Mouse (Mus musculus) hindbrain, postnatal 0 days (tissue): Measurements from ENCODE around the gene Enc1. TPM values are rescaled to one million over a fixed set of nuclear protein-coding genes. Genes with fewer than 3 reads are reported as not detected.

Experiments used
- ATAC-seq: fragments of 200-750 bp; cut with Nextera tagmentation; 2 replicates; pipeline ENCODE4 v1.8.0; 2017; ENCODE audit warnings: mild to moderate bottlenecking, moderate TSS enrichment, moderate library complexity
- DNase-seq: peaks from one replicate; pipeline ENCODE4 v3.0.0-alpha.2; 2015; ENCODE audit warnings: low spot score
- H3K27ac ChIP-seq: fragments of 300-500 bp; sonication (generic); 2 replicates; pipeline ENCODE4 v1.5.1; 2014; ENCODE audit warnings: mild to moderate bottlenecking
- H3K27me3 ChIP-seq: fragments of 300-500 bp; sonication (generic); 2 replicates; pipeline ENCODE4 v1.6.1; 2014; ENCODE audit warnings: low read length, mixed read lengths; ENCODE audit not compliant: insufficient read depth
- H3K36me3 ChIP-seq: fragments of 300-500 bp; sonication (generic); 2 replicates; pipeline ENCODE4 v1.6.1; 2014; ENCODE audit warnings: low read length, mixed read lengths; ENCODE audit not compliant: insufficient read depth
- H3K4me1 ChIP-seq: fragments of 300-500 bp; sonication (generic); 2 replicates; pipeline ENCODE4 v1.6.1; 2014; ENCODE audit warnings: antibody characterized with exemption, low read length, mixed read lengths; ENCODE audit not compliant: insufficient read depth
- H3K4me2 ChIP-seq: fragments of 300-500 bp; sonication (generic); 2 replicates; pipeline ENCODE4 v1.6.1; 2014; ENCODE audit warnings: low read depth, mild to moderate bottlenecking, low read length, moderate library complexity, mixed read lengths
- H3K4me3 ChIP-seq: fragments of 300-500 bp; sonication (generic); 2 replicates; pipeline ENCODE4 v1.5.1; 2014; ENCODE audit warnings: low read length
- H3K9ac ChIP-seq: fragments of 300-500 bp; sonication (generic); replicated peaks from 2 replicates; pipeline ENCODE4 v1.6.1; 2014; ENCODE audit warnings: mild to moderate bottlenecking, low read length, moderate library complexity, mixed read lengths
- H3K9me3 ChIP-seq: fragments of 300-500 bp; sonication (generic); 2 replicates; pipeline ENCODE4 v1.6.1; 2016; ENCODE audit warnings: low read length, mixed read lengths
- CTCF ChIP-seq: IDR thresholded peaks from 2 replicates; pipeline ENCODE4 v1.5.1; 2016; ENCODE audit warnings: antibody characterized with exemption, control low read depth, low read depth
- WGBS: fragments of 180-500 bp; shearing (Covaris S2); extraction: QIAGEN DNeasy Blood & Tissue Kit; methylation state at CpG from one replicate; pipeline ENCODE4 v1.1.7; 2014; 5-methylcytosine and 5-hydroxymethylcytosine counted together
- polyA plus RNA-seq: library from polyadenylated mRNA; unstranded; fragments of >200 nt; fragmentation: Nextera tagmentation; extraction: Ambion mirVana; gene quantifications from 2 replicates; pipeline ENCODE4 v1.2.1, GENCODE M21; 2015
- total RNA-seq: library from RNA; depleted of rRNA; stranded (reverse); fragments of >200 nt; gene quantifications from 2 replicates; pipeline ENCODE4 v1.2.3, GENCODE M21; 2014

Enc1 gene
- total and polyA plus RNA-seq, 2 experiments from 2014 or later, result 33.3 to 179 TPM

GRCm38 (mm10) chr13:97282051-97282910 is 41.4 kb downstream of the Enc1 start:
- Histone ChIP-seq H3K27ac (no peak overlapping the region), H3K4me1 (peaks cover 6% of the 10 kb centered on the region), H3K27me3 (no peaks in the 10 kb centered on the region), H3K4me2 (peak overlapping the region; percentile 55), H3K9me3 (no peaks in the 10 kb centered on the region), H3K36me3 (no peaks in the 10 kb centered on the region), H3K9ac (peak overlapping the region; percentile 28; the same call in 1 of the 2 replicates), H3K4me3 (peak overlapping the region; percentile 11; the same call in 1 of the 2 replicates)
- no peak for TF ChIP-seq CTCF
- DNase-seq (peak; percentile 42), ATAC-seq (0 out of 2 replicates have a peak, but pooled peaks have one; percentile 18)
- 26% methylated on average over 26 of the region's 26 CpGs for WGBS

- no peak overlapping the region for H3K9ac ChIP-seq
- H3K27me3 ChIP-seq, result no peaks in the 10 kb centered on the region
- TF ChIP-seq CTCF, result no peak
- DNase-seq (no peak), ATAC-seq (no peak)
- H3K4me3 ChIP-seq, result no peak overlapping the region
- H3K27ac ChIP-seq, result no peak overlapping the region
- H3K9me3 ChIP-seq, result no peaks in the 10 kb centered on the region
- 24% methylated on average over 9 of the region's 9 CpGs for WGBS
- no peaks in the 10 kb centered on the region for H3K36me3 ChIP-seq
- H3K4me1 ChIP-seq, result peaks cover 6% of the 10 kb centered on the region
- peak overlapping the region; percentile 55; the same call in 1 of the 2 replicates for H3K4me2 ChIP-seq
Measured at GRCm38 (mm10) chr13:97282911-97283281, 42.0 kb downstream of the Enc1 start.

- ATAC-seq, result no peak
- Histone ChIP-seq H3K9ac (no peak overlapping the region), H3K4me1 (peaks cover 6% of the 10 kb centered on the region), H3K9me3 (no peaks in the 10 kb centered on the region), H3K27me3 (no peaks in the 10 kb centered on the region), H3K36me3 (no peaks in the 10 kb centered on the region), H3K27ac (no peak overlapping the region), H3K4me3 (no peak overlapping the region), H3K4me2 (no peak overlapping the region)
- 96% methylated on average over 3 of the region's 3 CpGs for WGBS
- TF ChIP-seq CTCF, result no peak
- DNase-seq, result no peak
Measured at GRCm38 (mm10) chr13:97287046-97287445, 46.1 kb downstream of the Enc1 start.

GRCm38 (mm10) chr13:97290747-97291146 is 49.8 kb downstream of the Enc1 start:
- no peak overlapping the region for H3K9ac ChIP-seq
- H3K36me3 ChIP-seq, result no peaks in the 10 kb centered on the region
- TF ChIP-seq CTCF, result no peak
- peak; percentile 37 for DNase-seq
- H3K27me3 ChIP-seq, result no peaks in the 10 kb centered on the region
- ATAC-seq, result no peak
- 0 out of 2 replicates have a peak, but pooled peaks cover 8% of the 10 kb centered on the region for H3K4me1 ChIP-seq
- 26% methylated on average over 3 of the region's 3 CpGs for WGBS
- H3K9me3 ChIP-seq, result no peaks in the 10 kb centered on the region
- H3K4me3 ChIP-seq, result no peak overlapping the region
- no peak overlapping the region for H3K27ac ChIP-seq
- no peak overlapping the region for H3K4me2 ChIP-seq

- Histone ChIP-seq H3K4me2 (no peak overlapping the region), H3K27ac (no peak overlapping the region; the same call in 1 of the 2 replicates), H3K4me3 (no peak overlapping the region), H3K27me3 (no peaks in the 10 kb centered on the region), H3K9ac (no peak overlapping the region), H3K9me3 (no peaks in the 10 kb centered on the region), H3K36me3 (no peaks in the 10 kb centered on the region), H3K4me1 (0 out of 2 replicates have a peak, but pooled peaks cover 8% of the 10 kb centered on the region)
- ATAC-seq (peak; percentile 56; the same call in 1 of the 2 replicates), DNase-seq (no peak)
- TF ChIP-seq CTCF, result no peak
- WGBS, result 79% methylated on average over 17 of the region's 17 CpGs
Measured at GRCm38 (mm10) chr13:97291354-97291753, 50.4 kb downstream of the Enc1 start.

GRCm38 (mm10) chr13:97292026-97292425 is 51.1 kb downstream of the Enc1 start:
- peak; percentile 79 for DNase-seq
- TF ChIP-seq CTCF, result no peak
- H3K9me3 ChIP-seq, result no peaks in the 10 kb centered on the region
- WGBS, result 24% methylated on average over 8 of the region's 8 CpGs
- H3K9ac ChIP-seq, result no peak overlapping the region
- 0 out of 2 replicates have a peak, but pooled peaks cover 8% of the 10 kb centered on the region for H3K4me1 ChIP-seq
- peak; percentile 83 for ATAC-seq
- no peaks in the 10 kb centered on the region for H3K36me3 ChIP-seq
- no peak overlapping the region for H3K27ac ChIP-seq
- H3K4me3 ChIP-seq, result no peak overlapping the region
- no peaks in the 10 kb centered on the region for H3K27me3 ChIP-seq
- 0 out of 2 replicates have a peak overlapping the region, but pooled peaks have one; percentile 38 for H3K4me2 ChIP-seq
